Mouse (Mus musculus) layer of hippocampus, adult 11-12 months (tissue): ENCODE data around the gene Nol6.

Experiments
- DNase-seq: peaks from one replicate; pipeline ENCODE4 v3.0.0; 2022; ENCODE audit warnings: low spot score

The Nol6 gene

DNA sequence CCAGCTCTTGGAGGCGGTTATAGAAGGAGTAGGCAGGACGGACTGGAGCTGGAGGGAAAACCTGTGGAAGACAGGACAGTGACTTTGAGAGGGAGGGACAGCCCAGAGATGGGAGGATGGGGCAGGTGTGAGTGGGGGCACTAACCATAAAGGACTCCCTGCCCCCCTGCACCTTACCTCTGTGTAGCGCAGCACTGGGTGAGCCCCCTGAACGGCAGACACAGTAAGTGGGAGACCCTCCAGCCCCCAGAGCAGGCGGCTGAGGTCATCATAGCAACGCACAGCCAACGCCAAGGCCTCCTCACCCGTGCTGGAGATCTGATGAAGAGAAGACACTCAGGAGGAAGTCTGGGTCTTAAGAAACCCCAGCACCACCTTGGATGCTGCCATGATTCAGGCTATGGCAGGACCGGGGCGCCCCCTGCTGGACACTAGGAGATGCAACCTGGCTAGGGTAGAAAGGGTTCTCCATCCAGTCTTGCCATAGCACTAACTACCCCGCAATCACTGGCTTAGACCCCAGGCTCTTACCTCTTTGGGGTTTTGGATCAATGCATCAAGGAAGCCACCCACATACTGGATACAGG is 5.5 kb downstream of the Nol6 start:
- peak; percentile 65 for DNase-seq

DNA sequence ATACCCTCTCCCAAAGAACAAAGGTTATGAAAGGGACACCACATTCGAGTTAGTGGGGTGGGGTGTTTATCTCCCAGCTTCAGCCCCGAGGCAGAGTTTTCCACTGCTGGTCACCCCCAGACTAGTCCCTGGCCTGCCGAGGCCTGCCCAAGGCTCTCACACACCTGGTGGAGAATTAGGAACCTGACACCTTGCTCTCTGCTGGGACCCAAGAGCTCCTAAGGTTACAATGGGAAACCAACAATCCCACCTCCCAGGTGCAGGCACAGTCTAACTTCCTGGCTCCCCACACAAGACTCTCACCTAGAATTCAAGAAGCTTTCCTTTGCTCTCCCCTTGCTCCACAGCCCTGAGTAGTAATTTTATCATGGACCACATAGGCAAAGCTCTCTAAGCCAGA is 7.4 kb downstream of the Nol6 start:
- DNase-seq, result no peak

DNA sequence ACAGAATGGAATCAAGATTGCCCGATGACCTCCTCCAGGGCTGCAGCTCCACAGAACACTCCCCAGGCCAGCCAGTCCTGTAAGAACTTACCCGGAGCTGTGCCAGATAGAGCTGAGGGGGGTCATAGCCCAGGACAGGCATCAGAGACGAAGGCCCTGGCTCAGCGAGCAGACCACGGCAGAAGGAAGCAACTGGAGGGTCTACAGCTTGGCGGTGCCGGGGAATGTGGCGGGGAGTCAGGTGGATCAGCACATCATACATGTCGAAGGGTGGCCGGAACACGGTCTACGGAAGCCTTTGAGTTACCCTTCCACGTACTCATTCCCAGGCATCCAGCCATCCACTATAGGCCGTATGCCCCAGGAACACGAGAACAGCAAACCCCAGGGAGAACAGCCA is 8.5 kb downstream of the Nol6 start:
- no peak for DNase-seq

DNA sequence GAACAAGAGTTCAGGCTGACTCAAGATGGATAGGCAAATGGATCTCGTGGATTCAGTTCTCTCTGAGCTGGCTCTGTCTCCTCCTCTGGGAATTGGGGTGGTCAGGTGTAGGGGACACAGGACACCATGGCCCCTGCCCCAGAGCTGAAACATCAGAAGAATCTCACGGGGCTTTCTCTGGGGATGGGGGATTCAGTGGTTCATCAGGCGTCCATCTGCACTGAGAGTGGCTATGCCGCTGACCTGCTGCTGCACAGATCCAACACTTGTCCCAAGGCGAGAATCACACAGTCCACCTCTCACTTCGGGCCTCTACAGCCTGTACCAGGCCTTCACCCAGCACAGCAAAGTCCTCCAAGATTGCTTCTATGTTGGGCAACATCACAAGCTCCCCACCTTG is 9.2 kb downstream of the Nol6 start:
- no peak for DNase-seq

DNA sequence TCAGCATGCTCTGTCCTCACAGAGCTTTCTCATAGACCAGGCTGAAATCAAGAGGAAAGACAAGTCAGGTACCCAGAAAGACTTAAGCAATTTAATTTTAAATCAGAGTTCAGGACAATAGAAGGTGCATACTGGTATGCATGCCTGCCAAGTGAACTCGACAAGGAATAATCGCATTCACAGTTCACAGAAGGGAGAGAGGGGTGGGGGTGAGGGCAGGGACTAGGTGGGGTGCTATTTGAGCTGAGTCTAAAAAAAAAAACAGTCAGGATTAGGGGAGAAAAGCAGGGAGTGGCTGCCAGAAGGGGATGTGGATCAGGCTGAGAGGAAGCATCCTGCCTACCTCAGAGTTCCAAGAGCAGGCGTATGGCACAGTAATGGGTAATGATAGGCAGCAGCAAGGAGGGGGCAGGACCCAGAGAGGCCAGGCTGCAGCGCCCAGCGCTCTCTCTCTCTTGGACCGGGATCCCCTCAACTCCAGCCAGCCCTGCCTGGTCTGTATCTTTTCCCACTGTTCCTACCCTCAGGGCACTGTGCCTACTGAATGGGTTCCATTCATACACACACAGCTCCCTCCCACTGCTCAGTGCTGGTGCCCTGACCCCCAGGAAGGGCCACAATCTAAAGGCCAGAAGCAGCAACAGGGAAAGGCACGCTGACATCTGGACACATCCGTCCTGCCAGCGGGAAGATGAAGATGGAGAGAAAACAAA is 9.7 kb downstream of the Nol6 start:
- DNase-seq, result no peak

DNA sequence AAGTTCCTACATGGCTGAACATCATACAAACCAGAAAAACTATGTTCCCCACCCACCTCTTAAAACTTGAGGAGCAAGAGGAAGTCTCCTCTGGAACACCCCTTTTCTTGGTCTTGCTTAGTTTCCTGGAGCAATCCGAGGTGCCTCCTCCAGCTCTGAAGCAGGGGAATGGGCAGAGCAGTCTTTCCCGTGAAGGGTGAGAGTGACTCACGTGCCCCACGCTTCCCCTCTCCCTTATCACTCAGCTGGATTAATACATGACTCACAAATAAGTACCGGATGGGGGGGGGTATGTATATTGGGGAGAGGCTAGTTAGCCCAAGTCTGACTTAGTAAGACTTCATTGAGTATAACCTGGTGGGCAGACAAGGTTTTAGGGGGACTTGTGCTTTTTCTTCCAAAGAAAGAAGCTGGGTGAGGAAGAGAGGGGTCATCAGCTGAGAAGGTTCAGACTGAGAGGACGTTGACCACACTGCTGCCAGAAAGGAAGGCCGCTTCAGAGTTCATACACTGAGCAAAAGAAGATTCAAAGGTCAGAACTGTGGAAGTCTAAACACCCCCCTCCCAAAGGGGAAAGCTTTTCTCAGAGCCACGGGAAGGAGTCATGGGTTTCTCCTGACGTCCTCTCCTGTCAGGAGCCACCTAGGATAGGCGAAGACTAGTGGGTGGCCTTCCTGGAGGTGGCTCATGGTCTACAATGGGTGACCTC is 15.4 kb downstream of the Nol6 start:
- DNase-seq, result no peak

DNA sequence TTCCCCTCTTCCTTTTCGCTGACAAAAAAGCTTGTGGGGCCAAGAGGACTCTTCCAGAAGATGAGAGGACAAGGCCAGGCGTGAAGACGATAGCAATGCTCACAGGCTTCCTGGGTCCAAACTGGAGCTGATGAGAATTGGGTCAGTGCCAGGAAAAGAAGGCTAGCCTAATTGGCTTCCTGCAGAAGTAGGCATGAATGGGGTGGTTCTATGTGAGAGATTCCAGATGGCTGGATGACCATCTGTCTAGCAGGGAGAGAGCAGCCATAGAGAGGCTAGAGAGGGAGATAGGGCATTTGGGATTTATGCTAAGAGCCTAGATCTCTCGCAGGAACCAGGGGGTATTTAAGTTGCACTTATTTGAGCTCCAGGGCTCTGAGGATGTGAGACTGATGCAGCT is 16.8 kb downstream of the Nol6 start:
- DNase-seq, result no peak

DNA sequence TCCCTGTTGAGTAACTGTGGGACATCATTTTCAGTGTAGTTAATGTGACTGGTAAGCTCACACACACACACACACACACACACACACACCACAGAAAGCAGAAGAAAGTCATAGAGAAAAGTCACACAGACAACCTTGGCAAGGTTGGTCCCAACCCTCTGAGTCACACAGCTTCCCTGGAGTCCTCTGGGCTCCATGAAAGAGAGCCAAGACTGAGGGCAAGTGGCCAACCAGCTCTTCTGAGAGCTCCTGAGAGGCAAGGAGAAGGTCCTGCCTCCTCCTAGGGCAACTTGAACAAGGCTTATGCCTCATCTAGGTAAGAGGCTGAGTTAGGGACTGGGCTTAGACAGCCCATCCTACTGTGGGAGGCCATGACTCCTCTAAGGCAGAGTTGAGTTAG is 21.4 kb downstream of the Nol6 start:
- DNase-seq, result no peak

DNA sequence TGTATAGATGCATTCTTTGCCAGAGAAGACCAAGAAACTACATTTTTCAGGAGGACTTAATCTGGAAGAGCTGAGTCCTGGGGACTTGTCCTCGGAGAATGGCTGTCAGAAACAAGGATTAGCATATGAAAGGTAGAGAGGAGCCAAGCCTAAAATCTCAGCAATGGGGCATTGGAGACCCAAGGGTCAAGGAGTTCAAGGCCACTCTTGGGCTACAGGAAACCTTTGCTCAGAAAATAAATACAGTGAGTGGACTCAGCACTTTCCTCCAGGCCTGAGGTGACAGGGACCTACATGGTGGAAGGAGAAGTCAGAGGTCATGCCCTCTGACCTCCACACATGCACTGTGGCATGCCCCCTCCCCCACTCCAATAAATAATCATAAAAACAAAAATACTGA is 23.3 kb downstream of the Nol6 start:
- DNase-seq, result no peak

DNA sequence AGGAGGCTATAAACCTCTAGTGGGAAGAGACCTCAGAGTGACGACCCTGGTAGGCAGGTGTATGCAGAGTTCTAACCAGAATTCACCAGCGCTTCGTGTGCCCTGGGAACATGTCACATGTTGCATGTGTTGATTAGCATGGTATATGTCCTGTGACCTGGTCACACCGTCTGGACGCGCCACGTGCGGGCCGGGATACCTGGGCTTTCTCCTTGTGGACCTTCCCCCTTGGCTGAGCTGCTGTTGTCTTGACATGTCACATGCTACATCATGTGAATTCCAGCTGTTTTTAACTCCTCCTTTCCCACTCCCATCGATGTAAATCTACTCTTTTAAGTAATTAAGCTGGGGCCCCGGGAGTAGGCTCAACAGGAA is 25.7 kb downstream of the Nol6 start:
- DNase-seq, result no peak

DNA sequence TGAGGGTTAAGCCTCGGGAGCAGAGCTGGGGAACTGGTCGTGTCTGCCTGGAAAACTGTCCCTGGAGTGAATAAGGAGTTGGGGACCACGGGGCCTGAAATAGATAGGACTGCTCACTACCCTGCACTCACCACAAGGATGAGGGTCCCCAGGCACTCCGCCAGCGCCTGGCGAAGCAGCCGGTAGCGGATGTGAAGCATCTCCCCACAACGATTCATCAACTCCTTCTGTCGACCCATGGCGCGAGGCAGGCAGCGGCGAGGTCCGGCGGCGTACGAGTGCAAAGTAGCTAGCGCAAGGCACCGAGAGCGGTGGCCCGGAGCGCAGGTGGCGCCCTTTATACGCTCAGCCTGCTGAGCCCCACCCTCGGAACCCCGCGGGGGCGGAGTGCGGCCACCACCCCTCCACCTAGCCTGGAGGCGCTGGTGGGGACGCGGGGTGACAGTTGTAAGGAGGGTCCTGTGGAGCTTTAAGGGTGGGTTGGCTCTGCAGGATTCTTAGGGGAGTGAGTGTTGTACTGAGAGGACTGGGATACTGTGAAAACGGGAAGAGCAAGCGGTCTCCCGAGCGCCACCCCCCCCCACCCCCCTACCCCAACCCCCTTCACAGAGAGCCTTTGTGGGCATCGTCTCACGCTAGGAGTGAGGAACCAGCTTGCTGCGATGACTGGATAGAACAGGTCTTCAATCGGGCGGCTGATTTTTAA is 26.2 kb downstream of the Nol6 start, which contains the start of gene Aqp3:
Aqp3 (minus strand) TSS at position 313 of the 706 bp plus-strand sequence.
- no peak for DNase-seq

DNA sequence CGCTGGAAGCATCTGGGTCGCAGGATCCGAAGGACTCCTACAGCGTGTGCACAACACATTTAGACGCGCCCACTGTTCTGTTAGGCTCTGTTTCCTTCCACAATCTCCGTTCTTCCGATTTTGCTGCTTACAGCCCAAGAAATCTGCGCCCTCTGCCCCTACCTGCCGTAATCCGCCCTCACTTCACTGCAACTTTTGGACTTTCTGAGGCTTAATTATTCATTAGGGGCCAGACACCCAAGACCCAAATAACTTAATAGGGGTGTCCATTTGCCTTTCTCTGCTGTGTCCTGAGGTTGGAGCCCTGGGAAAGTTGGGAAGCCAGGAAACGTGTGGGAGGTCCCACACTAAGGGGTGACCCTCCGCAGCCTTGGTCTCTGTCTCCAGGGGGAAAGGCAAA is 26.9 kb downstream of the Nol6 start:
- DNase-seq, result no peak

DNA sequence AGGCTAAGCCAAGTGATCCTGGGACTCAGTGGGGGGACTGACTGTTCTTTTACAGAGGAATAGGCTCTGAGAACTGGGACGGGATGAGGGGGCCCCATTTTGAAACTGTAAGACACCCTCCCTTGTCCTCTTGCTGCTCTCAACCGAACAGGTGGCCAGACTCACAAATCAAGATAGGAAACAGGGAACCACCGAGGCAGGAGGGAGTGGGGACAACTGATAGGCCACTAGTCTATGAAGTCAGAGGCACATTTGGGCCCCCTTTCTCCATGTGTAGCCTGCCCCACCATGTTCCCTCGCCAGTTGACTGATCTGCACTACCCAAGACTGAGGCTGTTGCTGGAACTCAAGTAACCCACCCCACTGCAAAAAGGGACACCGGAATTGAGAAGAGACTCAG is 27.5 kb downstream of the Nol6 start:
- DNase-seq, result no peak

DNA sequence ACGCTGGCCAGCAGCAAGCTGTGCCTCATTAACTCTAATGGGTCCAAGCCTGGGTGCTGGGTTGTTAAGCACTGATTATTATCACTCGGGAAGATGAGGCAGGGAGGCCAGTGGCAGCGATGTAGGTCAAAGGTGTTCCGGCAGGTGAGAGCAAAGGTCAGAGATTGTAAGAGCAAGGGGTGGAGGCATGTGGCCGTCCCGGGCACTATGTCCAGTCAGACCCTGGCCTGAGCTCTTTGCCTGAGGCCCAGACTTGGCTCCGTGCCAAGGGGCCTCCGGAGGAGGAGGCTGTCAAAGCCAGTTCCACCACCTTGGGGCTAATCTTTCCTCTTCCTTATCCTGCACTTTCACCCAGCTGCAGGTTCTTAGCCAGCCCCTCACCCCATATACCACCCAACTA is 28.1 kb downstream of the Nol6 start:
- no peak for DNase-seq

DNA sequence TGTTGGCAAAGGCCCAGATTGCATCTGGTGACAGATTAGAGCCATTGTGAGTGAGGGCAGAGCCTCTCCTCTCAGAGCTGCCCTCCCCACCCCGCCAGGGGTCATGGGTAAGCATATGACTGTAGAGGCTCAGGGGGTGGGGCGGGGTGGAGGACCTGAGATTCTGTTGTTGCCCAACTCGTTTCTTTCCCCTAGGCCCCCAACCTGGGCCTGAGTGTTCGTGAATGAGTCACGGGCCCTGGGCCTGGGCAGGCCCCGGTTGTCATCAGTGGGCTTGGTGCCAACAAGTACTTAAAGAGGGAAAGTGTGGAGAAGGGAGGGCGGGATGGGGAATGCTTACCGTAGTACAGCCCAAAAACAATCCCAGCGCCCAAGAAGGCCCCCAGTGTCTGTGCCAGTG is 29.9 kb downstream of the Nol6 start:
- no peak for DNase-seq

DNA sequence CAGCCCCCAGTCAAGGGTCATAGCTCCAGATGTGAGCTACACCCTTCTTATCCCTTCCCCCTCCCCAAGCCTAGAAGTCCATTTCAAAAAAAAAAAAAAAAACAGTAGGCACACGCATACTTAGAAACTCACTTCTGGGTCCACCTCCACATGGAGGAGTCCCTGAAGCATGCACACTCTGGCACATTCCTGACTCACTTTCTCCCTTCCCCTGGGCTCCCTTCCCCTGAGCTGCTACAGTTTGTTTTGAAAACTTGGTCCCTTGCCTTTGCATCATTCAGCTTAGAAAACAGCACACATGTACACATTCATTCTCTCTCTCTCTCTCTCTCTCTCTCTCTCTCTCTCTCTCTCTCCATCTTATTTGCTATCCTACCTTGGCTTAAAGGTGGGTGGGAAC is 31.3 kb downstream of the Nol6 start:
- DNase-seq, result no peak

DNA sequence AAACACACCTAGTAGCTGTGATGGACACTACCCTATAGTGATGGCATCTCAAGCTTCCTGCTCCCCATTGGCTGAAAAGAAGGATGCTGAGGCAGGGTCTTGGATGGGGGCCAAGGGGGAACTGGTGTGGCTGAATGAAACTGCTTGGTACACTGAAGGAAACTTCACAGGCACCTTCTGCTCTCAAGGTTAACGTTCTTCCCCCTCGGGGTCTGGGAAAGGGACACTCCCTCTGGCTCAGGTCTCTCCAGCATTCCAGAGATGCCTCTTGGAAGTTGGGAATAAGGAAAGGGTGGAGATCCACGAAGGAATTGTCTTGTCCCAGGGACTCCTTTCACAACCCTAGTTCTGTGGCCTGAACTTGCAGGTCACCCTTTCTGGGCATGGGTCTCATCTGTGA is 32.9 kb downstream of the Nol6 start:
- DNase-seq, result no peak

DNA sequence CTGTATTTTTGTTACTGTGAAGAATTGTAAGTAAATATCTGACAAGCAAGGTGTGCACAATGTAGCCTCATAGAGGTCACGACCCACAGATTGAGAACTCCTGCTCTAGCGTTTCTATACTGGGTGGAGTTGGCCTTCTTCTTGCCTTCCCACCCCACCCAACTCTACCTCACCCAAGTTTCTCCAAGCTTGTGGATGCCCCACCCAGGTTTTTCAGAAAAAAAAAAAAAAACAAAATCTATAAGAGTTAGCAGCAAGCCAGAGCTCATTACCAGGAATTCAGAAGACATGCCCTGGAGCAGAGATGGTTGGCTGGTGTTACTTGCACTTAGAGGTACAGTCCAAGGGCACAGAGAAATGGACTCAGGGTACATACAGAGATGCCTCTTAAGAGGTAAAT is 34.5 kb downstream of the Nol6 start:
- no peak for DNase-seq

DNA sequence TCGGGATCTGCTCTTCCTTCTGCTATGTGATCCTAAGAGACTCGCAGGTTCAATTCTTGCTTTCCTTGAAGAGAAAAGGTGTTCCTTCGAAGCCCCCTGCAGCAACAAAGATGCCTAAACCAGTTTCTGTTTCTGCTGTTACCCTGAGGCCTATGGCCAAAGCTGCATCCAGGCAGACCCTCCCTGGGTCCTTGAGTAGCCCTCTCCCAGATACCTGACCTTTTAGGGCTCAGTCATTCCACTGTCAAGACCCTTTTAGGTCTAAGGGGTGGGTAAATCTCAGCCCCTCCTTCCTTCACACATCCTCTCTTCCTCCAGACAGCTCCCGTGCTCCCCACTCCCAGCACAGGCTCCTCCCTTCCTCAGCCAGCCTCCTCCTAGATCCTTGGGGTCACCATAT is 35.1 kb downstream of the Nol6 start:
- no peak for DNase-seq

DNA sequence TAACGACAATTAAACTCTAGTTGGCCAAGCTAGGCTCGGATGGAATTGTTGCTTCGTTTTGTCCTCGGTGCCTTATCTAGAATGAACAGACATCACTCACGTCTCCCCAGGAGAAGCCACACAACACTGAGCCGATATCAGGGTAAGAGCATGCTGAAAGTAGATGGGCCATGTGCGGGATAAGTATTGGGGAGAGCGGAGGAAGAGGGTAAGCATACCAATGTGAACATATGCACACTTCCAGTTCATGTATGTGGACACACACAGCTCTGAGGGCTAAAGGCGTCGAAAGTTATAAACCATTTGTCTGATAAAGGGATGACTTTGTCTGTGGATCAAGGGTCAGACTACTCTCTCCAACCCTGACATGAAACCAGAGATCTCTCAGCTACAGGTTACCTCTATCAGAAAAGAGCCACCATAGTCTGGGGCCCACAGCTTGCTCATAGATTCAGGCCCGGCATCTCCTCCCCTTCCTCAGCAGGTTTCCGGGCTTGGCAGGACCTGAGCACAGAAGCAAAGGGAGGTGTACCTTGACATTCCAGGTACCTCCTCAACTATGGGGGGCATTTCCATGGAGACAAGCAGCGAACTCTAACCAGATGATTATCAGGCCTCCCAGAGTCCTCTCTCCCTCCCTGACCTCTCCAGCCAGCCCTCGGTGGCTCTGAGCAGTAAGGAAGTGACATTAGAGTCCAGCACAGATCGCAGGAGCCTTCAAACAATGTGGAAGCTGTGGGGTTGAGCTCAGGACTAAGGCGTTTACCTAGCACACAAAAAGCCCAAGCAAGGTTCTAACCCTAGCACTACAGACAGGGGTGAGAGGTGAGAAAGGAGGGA is 36.6 kb downstream of the Nol6 start:
- DNase-seq, result no peak

DNA sequence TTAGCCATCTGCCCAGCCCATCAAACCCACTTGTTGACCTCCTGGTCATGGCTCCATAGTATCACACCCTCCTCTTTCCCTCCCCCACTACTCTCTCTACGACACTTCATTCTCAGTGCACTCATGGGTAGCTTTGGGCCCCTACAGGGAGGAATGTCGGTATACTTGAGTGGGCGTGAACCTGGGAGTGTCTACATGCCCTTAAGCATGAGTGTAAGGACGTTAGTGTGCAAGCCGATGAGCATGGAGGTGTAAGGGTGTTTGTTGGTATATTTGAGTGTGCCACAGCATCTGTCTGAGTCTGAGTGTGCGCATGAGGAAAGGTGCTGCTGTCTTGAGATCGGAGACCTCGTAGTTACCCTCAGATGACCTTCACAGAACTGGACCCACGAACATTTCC is 37.3 kb downstream of the Nol6 start:
- DNase-seq, result no peak

DNA sequence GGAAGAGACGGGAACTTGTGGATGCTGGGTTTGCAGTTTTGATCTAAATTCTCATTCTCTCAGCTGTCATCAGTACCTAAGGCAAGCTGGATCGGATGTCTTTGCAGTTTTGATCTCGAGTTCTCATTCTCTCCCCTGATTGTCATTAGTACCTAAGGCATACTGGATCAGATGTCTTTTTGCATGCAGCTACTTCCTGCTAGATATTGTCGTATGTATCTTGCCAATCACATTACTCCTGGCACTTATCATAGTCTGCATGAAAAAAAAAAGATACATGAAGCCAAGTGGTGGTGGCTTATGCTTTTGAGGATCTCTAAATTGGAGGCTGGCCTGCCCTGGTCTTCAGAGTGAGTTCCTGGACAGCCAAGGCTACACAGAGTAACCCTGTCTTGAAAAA is 39.4 kb downstream of the Nol6 start:
- no peak for DNase-seq
